Mouse (Mus musculus) kidney, postnatal 4 days (tissue): ENCODE results near the gene Ddn.

Source experiments
- DNase-seq, 2 experiments: peaks; one replicate each; pipeline ENCODE4 v3.0.0; 2021; ENCODE audit warnings: mixed read lengths in 2 of 2

Gene Ddn

DNA sequence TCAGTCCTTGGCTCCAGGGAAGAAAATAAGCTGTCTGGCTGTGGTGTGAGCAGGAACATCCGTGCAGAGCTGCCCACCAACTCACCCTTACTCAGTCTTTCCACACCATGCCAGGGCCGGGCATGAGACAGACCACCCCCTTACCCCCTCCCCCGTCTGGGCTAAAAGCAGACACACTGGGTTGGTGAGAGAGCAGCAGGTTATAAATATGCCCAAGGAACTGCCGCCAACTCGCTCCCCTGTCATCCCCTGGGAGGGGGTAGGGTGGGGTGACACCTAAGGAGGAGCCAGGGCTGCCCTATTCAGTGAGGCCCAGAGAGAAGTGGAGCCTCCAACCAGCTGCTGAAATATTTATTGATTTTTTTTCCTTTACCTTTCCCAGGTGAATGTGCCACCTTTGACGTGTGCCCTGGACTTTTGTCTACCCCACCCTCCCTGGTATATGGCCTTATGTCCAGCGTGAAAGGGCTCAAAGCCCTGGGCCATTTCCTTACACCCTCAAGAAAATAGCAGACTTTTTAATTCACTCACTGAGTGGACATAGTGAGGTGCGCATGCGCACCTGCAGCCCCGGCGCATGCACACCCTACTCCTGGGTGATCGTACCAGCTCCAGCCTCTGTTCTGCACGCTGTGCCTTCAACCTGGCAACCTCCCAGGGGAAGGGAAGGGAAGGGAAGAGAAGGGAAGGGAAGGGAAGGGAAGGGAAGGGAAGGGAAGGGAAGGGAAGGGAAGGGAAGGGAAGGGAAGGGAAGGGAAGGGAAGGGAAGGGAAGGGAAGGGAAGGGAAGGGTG lies 12.3 kb downstream of the Ddn start:
- peak in 1 of 2 experiments; percentile 43 for DNase-seq

DNA sequence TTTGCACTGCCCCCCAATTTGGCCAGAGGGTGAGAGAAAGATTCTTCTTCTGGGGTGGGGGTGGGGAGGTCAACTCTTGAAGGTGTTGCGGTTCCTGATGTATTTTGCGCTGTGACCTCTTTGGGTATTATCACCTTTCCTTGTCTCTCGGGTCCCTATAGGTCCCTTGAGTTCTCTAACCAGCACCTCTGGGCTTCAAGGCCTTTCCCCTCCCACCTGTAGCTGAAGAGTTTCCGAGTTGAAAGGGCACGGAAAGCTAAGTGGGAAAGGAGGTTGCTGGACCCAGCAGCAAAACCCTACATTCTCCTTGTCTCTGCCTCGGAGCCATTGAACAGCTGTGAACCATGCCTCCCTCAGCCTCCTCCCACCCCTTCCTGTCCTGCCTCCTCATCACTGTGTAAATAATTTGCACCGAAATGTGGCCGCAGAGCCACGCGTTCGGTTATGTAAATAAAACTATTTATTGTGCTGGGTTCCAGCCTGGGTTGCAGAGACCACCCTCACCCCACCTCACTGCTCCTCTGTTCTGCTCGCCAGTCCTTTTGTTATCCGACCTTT lies 16.1 kb downstream of the Ddn start:
- peak; percentile 41 to 55 for DNase-seq

DNA sequence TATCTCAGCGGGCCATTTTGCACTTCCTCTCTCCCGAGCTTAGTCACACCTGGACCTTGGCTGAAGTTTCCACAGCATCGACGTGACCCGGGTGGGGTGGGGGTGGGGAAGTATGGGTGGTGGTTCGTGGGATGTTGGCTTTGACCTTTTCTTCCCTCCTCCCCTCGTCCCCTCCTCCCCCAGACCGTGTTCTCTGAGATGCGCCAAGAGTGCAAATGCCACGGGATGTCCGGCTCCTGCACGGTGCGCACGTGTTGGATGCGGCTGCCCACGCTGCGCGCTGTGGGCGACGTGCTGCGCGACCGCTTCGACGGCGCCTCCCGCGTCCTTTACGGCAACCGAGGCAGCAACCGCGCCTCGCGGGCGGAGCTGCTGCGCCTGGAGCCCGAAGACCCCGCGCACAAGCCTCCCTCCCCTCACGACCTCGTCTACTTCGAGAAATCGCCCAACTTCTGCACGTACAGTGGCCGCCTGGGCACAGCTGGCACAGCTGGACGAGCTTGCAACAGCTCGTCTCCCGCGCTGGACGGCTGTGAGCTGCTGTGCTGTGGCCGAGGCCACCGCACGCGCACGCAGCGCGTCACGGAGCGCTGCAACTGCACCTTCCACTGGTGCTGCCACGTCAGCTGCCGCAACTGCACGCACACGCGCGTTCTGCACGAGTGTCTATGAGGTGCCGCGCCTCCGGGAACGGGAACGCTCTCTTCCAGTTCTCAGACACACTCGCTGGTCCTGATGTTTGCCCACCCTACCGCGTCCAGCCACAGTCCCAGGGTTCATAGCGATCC lies 16.9 kb downstream of the Ddn start:
- no peak for DNase-seq

DNA sequence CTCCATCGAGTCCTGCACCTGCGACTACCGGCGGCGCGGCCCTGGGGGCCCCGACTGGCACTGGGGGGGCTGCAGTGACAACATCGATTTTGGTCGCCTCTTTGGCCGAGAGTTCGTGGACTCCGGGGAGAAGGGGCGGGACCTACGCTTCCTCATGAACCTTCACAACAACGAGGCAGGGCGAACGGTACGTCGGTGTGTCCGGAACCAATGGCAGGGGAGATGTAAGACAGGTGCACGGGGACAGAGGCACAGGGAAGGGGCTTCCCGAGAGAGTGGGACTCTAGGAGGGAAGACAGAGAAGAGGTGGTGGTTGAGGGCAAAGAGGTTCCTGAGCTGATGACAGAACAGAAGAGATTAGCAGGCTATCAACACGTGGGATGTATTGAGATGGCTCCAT lies 17.5 kb downstream of the Ddn start:
- no peak for DNase-seq

DNA sequence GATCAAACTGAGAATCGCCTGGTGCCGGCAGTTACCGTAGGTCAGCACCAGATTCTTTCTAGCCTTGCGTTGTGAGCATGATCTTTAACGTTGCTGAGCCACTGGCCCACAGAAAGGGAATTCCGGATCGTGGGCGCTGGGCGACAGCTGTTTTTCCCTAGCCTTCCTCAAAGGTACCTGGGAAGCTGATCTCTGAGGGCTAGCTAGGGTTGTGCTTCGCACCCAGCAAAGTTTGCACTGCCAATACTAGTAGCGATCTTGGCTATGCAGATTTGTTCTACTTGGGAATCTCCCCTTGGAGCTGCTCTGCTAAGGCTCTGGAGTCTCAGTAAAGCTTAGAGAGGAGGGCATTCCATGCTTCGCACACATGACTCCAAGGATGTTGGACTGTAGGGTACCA lies 18.1 kb downstream of the Ddn start:
- DNase-seq = no peak

DNA sequence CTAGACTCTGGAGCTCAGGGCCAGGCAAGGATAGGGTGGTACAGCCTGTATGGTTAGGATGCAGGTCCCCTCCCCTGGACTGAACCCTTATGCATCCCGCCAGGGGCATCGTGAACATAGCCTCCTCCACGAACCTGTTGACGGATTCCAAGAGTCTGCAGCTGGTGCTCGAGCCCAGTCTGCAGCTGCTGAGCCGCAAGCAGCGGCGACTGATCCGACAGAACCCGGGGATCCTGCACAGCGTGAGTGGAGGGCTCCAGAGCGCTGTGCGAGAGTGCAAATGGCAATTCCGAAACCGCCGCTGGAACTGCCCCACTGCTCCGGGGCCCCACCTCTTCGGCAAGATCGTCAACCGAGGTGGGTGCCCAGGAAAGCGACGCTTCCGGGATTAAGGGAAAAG lies 18.5 kb downstream of the Ddn start:
- DNase-seq = no peak

DNA sequence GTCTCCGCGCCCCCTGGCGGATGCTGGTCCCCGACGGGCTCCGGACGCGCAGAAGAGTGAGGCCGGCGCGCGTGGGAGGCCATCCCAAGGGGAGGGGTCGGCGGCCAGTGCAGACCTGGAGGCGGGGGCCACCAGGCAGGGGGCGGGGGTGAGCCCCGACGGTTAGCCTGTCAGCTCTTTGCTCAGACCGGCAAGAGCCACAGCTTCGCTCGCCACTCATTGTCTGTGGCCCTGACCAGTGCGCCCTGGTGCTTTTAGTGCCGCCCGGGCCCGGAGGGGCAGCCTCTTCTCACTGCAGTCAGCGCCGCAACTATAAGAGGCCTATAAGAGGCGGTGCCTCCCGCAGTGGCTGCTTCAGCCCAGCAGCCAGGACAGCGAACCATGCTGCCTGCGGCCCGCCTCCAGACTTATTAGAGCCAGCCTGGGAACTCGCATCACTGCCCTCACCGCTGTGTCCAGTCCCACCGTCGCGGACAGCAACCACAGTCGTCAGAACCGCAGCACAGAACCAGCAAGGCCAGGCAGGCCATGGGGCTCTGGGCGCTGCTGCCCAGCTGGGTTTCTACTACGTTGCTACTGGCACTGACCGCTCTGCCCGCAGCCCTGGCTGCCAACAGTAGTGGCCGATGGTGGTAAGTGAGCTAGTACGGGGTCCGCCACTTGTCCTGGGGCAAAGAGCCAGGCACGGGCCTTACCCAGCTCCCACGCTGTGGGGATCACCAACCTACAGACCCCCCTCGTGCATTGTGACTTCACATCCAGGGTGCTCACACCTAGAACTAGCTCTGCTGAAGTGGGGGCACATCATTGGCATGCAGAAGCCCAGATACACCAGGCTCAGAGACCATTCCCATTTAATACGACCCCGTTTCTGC lies 19.4 kb downstream of the Ddn start, which contains the start of gene Wnt1:
Gene Wnt1, plus strand, starts transcription at position 197 of the 875 bp plus-strand sequence.
- DNase-seq = peak; percentile 82 to 87

DNA sequence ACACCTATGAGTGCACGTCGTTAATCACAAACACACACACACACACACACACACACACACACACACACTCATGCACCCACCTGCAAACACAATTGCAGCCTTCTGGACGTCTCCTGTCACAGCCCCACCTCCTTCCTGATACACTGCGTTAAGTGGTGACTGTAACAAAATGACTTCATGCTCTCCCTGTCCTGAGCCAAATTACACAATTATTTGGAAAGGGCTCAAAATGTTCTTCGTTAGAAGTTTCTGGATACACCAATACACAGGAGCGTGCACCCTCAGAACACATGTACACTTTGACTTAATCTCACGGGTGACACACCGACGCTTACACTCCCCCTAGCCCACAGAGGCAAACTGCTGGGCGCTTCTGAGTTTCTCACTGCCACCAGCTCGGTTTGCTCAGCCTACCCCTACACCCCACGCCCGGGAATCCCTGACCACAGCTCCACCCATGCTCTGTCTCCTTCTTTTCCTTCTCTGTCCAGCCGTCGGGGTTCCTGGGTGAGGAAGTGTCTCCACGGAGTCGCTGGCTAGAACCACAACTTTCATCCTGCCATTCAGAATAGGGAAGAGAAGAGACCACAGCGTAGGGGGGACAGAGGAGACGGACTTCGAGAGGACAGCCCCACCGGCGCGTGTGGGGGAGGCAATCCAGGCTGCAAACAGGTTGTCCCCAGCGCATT lies 20.2 kb downstream of the Ddn start:
- no peak for DNase-seq

DNA sequence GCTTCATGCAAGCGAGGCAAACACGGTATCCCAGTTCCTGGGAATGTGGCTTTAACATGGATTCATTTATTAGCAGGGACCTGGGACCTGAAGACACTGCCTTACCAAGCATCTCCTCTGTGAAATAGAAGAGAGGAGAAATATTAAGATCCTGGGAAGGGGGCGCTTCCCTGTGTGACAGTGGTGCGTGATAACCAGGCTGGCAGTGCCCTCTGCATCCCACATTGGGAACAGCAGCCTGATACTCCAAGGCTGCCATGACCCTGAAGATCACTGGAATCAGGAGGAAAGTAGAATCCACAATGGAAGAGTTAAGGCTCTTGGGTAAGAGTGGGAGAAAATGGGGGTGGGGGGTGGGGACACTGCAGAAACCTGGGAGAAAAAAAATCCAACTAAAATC lies 21.4 kb downstream of the Ddn start:
- peak; percentile 54 to 67 for DNase-seq

DNA sequence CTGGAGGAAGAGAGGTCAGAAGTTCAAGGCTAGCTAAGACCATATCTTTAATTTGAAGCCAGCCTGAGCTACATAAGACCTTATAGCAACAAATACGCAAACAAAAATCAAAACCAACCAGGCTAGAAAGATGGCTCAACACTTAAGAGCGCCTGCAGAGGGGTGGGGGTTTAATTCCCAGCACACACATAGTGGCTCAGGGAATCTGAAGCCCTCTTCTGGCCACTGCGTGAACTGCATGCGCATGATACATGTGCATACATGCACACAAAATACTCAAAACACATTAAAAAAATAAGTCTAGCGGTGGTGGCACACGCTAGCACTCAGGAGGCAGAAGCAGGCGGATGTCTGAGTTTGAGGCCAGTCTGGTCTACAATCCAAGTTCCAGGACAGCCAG lies 23.5 kb downstream of the Ddn start:
- peak; percentile 69 to 70 for DNase-seq

DNA sequence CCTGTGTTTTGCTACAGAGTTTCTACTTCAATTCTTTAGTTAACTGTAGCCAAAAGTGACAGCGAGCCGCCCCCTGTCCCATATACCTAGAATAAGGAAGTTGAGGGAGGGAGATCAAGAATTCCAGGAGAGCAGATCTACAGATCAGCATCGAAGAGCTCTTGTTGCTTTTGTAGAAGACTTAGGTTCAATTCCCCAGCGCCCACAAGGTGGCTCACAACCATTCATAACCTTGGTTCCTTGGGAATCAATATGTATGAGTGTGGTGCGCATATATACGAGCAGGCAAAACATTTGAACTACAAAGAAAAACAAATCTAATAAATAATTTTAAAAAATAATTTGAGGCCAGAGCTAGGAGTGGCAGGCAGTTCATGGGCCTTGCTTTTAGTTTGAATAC lies 28.1 kb downstream of the Ddn start:
- no peak for DNase-seq

DNA sequence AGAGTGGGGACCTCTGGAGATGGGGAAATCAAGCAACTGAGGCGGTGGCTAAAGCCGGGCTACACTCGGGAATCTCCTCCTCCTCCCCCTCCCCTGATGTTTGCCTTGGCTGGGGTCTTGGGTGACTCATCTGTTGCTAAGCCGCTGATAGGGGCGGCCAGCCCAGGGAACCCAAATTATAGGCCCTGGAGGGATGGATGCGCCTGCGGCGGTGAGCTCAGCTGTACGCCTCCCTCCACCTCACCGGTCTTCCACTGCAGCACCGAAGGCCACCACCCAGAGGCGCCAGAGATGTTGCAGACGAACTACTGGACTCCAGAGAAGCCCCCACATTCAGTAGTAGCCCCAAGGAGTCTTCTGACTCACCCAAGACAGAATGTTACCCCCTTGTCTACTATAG lies 28.7 kb downstream of the Ddn start:
- peak; percentile 46 to 53 for DNase-seq

DNA sequence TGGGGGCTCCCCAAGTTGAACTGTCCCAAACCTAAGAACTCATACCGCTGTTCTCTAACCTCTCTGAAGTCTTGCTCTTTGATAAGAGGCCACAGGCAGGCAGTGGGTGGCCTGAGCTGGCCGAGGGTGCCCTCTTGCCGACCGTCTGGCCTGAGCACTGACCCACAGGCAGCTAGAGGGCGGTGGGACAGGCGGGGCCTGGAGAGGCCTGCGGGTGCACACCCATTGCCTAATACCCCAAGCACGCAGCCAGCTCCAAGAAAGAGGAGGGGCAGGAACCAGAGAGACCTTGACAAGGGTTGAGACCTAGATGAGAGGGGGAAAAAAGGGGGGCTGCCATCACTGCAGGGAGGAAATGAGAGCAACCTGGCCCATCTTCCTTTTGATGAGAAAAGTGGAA lies 29.2 kb downstream of the Ddn start:
- peak in 1 of 2 experiments; percentile 16 for DNase-seq

DNA sequence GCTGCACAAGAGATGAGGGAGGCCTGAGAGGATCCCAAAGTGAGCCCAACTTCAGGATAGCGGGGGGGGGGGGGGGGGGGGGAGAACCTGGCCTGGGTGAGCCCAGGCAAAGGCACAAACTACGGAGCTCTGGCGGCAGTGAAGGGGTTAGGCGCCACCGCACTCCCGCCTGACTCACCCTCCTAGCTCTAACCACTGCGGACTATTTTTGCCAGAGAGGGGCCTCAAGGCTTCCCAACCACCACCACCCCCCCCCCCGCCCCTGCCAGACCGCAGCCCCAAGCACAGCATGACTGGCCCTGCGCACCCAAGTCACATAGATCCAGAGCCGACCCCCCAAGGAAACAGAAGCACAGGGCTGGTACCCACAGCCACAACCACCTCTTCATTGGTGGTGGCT lies 30.5 kb downstream of the Ddn start:
- no peak for DNase-seq

DNA sequence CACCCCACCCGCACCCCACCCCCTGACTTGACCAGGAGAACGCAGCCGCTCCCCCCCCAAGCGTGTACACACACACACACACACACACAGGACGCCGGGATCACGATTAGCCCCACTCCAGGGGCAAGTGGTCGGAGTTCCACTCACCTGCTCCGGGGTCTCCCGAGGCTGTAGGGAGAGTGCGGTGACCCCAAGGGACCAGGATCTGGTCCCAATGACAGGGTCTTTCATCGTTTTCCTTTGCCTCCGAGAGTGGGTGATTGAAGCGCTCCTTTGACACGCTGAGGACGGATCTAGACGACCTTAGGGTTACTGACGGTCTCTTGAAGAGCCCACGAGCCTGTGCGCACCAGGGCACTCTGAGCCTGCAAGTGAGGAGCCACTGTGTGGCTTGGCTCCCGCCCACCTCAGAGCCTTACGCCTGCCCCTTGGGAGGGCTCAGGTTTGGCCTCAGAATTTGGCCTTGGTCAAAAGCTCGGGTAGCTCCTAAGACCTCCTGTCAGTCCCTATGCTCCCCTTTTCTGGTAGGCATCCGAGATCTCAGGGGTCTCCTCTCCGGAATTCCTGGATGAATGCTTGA lies 31.0 kb downstream of the Ddn start:
- DNase-seq = no peak

DNA sequence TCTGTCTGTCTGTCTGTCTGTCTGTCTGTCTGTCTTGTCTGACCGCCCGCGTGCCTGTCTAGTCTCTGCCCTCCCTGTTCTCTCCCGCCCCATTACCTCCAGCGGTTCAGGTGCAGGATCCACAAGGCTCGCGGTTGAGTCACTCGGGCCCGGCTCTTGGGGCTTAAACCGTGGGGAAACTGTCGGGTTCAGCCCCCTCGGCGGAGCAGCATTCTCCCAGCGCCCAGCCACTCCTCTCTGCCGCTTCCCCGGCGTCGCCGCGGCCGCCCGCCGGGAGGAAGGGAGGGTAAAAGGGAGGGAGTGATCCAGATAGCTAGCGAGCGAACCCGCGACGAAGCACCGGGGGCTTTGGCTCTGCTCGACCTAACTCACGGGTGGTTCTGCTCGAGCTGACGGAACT lies 31.5 kb downstream of the Ddn start, which contains the start of gene Wnt10b:
Gene Wnt10b, minus strand, starts transcription at position 389 of the 400 bp plus-strand sequence.
- DNase-seq = peak; percentile 44 to 49

DNA sequence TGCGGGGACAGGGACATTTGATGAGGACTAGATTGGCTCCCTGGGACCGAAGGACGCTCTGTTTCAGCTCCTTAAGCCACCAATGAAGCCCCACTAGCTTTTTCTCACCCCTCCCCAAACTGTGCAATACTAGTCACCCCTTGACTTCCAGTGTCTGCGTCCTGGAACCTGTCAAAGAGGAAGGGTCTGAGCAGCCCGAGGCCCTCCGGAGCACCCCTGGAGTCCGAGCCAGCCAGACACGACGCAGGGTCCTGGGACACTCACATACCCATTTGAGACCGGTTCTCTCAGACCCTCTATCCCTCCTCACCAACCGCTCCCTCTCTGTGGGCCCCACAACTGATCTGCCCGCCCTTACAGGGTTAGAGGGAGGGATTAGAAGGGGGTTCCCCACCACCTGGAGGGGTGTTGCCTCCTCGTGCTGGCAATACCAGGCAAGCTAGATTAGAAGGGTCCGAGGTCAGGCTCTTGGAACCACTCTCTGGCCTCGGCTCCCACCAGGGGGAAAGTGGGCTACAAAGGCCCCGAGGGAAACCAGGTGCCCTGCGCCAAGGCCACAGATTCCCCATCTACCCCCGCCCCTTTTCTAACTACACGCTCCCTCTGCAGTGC lies 32.2 kb downstream of the Ddn start:
- no peak for DNase-seq

DNA sequence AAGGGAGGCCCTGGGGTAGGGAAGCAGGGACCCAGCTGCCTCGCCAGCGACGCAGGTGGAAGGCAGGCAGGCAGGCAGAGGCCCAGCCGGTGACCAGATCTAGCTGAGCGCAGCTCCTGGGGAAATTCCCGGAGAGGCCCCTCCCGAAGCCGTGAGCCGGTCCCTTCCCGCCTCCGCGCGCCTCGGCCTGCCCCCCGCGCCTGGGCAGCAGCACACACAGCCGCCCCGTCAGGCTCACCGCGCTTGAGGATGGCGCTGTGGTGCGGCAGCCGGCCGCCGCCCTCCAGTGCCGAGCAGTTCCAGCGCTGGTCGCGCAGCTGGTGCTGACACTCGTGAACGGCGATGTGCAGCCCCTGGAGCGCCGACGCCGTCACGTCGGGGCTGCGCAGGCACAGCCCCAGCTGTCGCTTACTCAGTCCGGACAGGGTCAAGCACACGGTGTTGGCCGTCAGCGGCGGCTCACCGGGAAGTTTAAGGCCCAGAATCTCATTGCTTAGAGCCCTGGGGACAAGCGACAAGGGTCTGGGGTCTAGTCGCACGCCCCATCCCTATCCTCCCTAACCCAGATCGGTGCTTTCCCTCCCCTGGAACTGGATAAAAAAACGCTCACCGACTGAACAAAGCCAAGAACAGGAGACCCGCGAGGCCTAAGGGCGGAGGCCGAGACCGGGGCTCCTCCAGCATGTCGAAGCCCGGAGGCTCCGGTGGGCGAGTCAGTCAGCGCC lies 32.8 kb downstream of the Ddn start:
- DNase-seq = peak; percentile 53 to 71

DNA sequence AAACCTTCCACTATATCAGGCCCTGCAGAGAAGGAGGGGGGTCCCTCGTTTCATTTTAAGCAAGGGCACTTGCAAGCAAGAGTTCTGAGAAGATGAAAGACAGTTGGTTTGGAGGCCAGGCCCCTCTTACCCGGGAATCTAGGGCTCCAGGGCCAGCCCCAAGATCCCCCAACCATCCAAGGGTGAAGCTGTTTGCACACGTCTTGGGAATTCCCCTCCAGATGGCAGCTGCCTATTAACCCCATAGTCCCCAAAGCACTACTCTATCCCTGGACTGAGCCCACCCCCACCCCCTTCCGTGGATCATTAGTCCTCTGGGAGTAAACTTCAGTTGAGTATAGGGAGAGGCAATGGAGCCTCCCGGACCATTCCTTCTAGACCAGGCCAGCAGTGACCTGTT lies 33.8 kb downstream of the Ddn start:
- no peak for DNase-seq

DNA sequence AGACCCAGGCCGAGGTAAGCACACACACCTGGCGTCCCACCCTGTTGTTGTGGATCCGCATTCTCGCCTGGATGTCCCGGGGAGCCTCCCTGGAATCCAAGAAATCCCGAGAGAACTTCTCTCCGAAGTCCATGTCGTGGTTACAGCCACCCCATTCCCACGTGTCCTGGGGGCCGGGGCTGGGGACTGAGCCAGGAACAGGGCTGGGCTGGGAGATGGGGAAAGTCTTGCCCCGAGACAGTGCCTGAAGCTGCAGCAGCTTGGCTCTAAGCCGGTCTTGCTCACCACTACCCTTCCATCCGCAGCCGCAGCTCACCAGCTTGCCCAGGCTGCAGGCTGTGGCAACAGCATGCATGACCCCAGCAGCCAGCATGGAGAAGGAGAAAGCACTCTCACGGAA lies 35.2 kb downstream of the Ddn start:
- DNase-seq = no peak
